Mouse (Mus musculus): ENCODE data around the gene Scn11a. TPM values are rescaled to one million over a fixed set of nuclear protein-coding genes. Genes with fewer than 3 reads are reported as not detected.

The Scn11a gene
- total RNA-seq, 4 experiments from 2014 or later: not detected

Other genes starting within 250 kb of the Scn11a start
- gene Scn5a, start 246.4 kb downstream of the Scn11a start, total RNA-seq (2022): 1 to 10 TPM in 3 of 4 experiments, under 1 TPM in 1; 0.93 to 1.5 (median 1.2) TPM
- gene Scn10a, start 106.1 kb downstream of the Scn11a start, total RNA-seq (2022): not detected
- gene Wdr48, start 69.4 kb upstream of the Scn11a start, total RNA-seq (2022): 10 to 100 TPM; 64.3 to 81.2 (median 74.6) TPM
- gene Gorasp1, start 112.1 kb upstream of the Scn11a start, total RNA-seq (2022): 10 to 100 TPM; 30.5 to 35.7 (median 34.1) TPM
- 1 to 10 TPM; 1.2 to 2.8 (median 1.4) TPM for gene Ttc21a, start 112.2 kb upstream of the Scn11a start, total RNA-seq (2022)
- 10 to 100 TPM; 12.1 to 24.1 (median 14.6) TPM for gene Csrnp1, start 159.2 kb upstream of the Scn11a start, total RNA-seq (2022)
- gene Xirp1, start 198.1 kb upstream of the Scn11a start, total RNA-seq (2022): under 1 TPM; 0.06 to 0.25 (median 0.10) TPM
- 100 to 1,000 TPM in 2 of 4 experiments, 10 to 100 TPM in 2; 28.2 to 108 (median 66.4) TPM for gene Cx3cr1, start 244.4 kb upstream of the Scn11a start, total RNA-seq (2022)